Mouse (Mus musculus) liver, embryonic 12.5 days (tissue): ENCODE measurements around the gene Angptl2. TPM values are rescaled to one million over a fixed set of nuclear protein-coding genes. Genes with fewer than 3 reads are reported as not detected.
"Not testable (repeated sequence)": the region's sequence is repeated elsewhere in the genome, so short reads cannot be mapped to it uniquely, and the experiment has no call there.

Experiments
- ATAC-seq: fragments of 200-750 bp; cut with Nextera tagmentation; 2 replicates; pipeline ENCODE4 v1.8.0; 2017; ENCODE audit warnings: moderate number of reproducible peaks, mild to moderate bottlenecking, moderate library complexity
- H3K27ac ChIP-seq: fragments of 300-500 bp; sonication (generic); 2 replicates; pipeline ENCODE4 v1.5.1; 2016; ENCODE audit warnings: mild to moderate bottlenecking
- H3K27me3 ChIP-seq: fragments of 300-500 bp; sonication (generic); replicated peaks from 2 replicates; pipeline ENCODE4 v1.6.1; 2016; ENCODE audit warnings: mild to moderate bottlenecking, moderate library complexity
- H3K36me3 ChIP-seq: fragments of 300-500 bp; sonication (generic); 2 replicates; pipeline ENCODE4 v1.6.1; 2016; ENCODE audit warnings: mild to moderate bottlenecking, moderate library complexity
- H3K4me1 ChIP-seq: fragments of 300-500 bp; sonication (generic); 2 replicates; pipeline ENCODE4 v1.6.1; 2016
- H3K4me2 ChIP-seq: fragments of 300-500 bp; sonication (generic); 2 replicates; pipeline ENCODE4 v1.6.1; 2016; ENCODE audit warnings: mild to moderate bottlenecking, moderate library complexity
- H3K4me3 ChIP-seq: fragments of 300-500 bp; sonication (generic); 2 replicates; pipeline ENCODE4 v1.5.1; 2016; ENCODE audit warnings: mild to moderate bottlenecking, moderate library complexity
- H3K9ac ChIP-seq: fragments of 300-500 bp; sonication (generic); 2 replicates; pipeline ENCODE4 v1.6.1; 2016; ENCODE audit warnings: mild to moderate bottlenecking, moderate library complexity
- H3K9me3 ChIP-seq: fragments of 300-500 bp; sonication (generic); replicated peaks from 2 replicates; pipeline ENCODE4 v1.6.1; 2016; ENCODE audit warnings: mild to moderate bottlenecking, moderate library complexity
- WGBS: fragments of 180-500 bp; shearing (Covaris S2); methylation state at CpG from one replicate; pipeline ENCODE4 v1.1.7; 2016; ENCODE audit not compliant: insufficient replicate concordance; 5-methylcytosine and 5-hydroxymethylcytosine counted together
- polyA plus RNA-seq: library from polyadenylated mRNA; unstranded; fragments of >200 nt; fragmentation: Nextera tagmentation; extraction: Ambion mirVana; gene quantifications from 2 replicates; pipeline ENCODE4 v1.2.1, GENCODE M21; 2016

Angptl2 gene
- polyA plus RNA-seq, 1 experiment from 2014 or later: 5.2 TPM

GRCm38 (mm10) chr2:33204980-33205379 is 10.9 kb upstream of the Angptl2 start:
- peaks cover 17% of the 10 kb centered on the region for H3K4me1 ChIP-seq
- 49% methylated on average over 5 of the region's 5 CpGs for WGBS
- H3K27ac ChIP-seq: no peak overlapping the region
- ATAC-seq: no peak
- no peaks in the 10 kb centered on the region for H3K36me3 ChIP-seq
- no peaks in the 10 kb centered on the region for H3K9me3 ChIP-seq
- H3K27me3 ChIP-seq: no peaks in the 10 kb centered on the region
- no peak overlapping the region for H3K4me3 ChIP-seq
- H3K4me2 ChIP-seq: no peak overlapping the region
- no peak overlapping the region for H3K9ac ChIP-seq

GRCm38 (mm10) chr2:33205939-33206525 is 9.8 kb upstream of the Angptl2 start:
- Histone ChIP-seq H3K4me2 (no peak overlapping the region), H3K9me3 (no peaks in the 10 kb centered on the region), H3K9ac (no peak overlapping the region), H3K4me3 (no peak overlapping the region), H3K4me1 (peaks cover 14% of the 10 kb centered on the region), H3K27me3 (no peaks in the 10 kb centered on the region), H3K27ac (no peak overlapping the region), H3K36me3 (no peaks in the 10 kb centered on the region)
- ATAC-seq: no peak
- WGBS: 63% methylated on average over 14 of the region's 14 CpGs

DNA sequence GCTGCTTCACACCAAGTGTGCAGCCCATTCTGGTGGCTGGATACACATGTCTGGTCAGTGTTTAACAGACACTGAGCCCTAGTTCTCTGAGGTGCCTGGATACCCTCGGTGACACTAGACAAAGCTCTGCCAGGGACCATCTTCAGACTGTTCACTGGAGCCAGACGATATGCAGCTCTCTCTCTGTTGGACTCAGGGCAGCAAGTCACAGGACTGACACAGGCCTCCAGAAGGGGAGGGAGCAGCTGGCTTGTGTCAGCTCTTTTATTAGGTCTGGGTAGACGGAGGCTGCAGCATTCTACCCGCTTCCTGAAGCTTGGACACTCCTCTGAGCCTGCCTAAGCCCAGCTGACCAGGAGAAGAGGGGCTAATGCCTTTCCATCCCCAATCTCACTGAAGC is 8.8 kb upstream of the Angptl2 start:
- ATAC-seq: no peak
- Histone ChIP-seq H3K4me2 (no peak overlapping the region), H3K9me3 (no peaks in the 10 kb centered on the region), H3K4me3 (no peak overlapping the region), H3K9ac (no peak overlapping the region), H3K36me3 (no peaks in the 10 kb centered on the region), H3K4me1 (peaks cover 11% of the 10 kb centered on the region; the same call in 1 of the 2 replicates), H3K27ac (no peak overlapping the region), H3K27me3 (no peaks in the 10 kb centered on the region)
- WGBS: 49% methylated on average over 4 of the region's 4 CpGs

DNA sequence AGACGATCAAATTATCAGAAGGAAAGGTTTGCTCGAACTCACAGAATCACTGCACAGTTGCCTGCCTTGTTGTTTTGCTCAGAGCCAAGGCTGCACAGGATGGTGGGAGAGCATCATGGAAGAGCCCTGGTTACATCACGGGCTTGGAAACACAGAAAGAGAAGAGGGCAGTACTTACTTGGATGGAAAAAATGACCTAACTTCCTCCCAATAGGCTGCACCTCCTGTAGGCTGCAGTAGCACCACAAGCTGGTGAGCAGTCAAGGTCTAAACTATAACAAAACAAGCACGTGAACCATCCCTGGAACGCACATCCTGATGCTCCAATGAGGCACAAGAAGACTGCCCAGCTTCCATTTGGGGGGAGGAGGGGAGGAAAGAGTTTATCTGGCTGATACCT is 7.7 kb upstream of the Angptl2 start:
- Histone ChIP-seq H3K9ac (no peak overlapping the region), H3K4me2 (no peak overlapping the region), H3K36me3 (no peaks in the 10 kb centered on the region), H3K9me3 (no peaks in the 10 kb centered on the region), H3K27me3 (no peaks in the 10 kb centered on the region), H3K4me1 (peaks cover 9% of the 10 kb centered on the region; the same call in 1 of the 2 replicates), H3K27ac (no peak overlapping the region), H3K4me3 (no peak overlapping the region)
- ATAC-seq: no peak
- 59% methylated on average over 5 of the region's 5 CpGs for WGBS

GRCm38 (mm10) chr2:33210841-33211240 is 5.0 kb upstream of the Angptl2 start:
- Histone ChIP-seq H3K36me3 (no peaks in the 10 kb centered on the region), H3K27me3 (no peaks in the 10 kb centered on the region), H3K4me1 (peaks cover 15% of the 10 kb centered on the region), H3K9me3 (no peaks in the 10 kb centered on the region), H3K27ac (no peak overlapping the region), H3K9ac (no peak overlapping the region), H3K4me3 (no peak overlapping the region), H3K4me2 (no peak overlapping the region)
- 68% methylated on average over 2 of the region's 2 CpGs for WGBS
- ATAC-seq: peak; percentile 58

DNA sequence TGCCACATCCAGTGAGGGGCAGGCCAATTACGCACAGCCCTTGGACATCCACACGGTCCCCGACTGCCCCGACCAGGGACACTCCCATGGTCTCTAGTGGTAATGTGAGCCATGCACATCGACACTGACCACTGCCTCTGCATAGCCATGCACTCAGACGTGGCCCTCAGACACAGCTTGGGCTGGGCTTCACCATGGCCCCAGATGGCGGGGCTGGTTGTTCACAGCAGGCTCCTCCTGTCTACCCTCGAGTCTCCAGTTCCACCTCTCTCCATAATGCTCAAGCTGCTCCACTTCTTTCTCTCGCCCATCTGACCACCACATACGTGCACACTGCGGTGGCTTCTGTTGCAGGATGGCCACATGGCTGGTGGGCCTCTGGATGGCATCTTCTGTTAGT is 4.6 kb upstream of the Angptl2 start:
- H3K9me3 ChIP-seq, H3K4me3 ChIP-seq, H3K27ac ChIP-seq, H3K4me2 ChIP-seq, H3K36me3 ChIP-seq, H3K27me3 ChIP-seq, H3K9ac ChIP-seq: not testable (repeated sequence)
- WGBS: 71% methylated on average over 11 of the region's 11 CpGs
- peaks cover 19% of the 10 kb centered on the region for H3K4me1 ChIP-seq
- ATAC-seq: peak; percentile 15; the same call in 1 of the 2 replicates

DNA sequence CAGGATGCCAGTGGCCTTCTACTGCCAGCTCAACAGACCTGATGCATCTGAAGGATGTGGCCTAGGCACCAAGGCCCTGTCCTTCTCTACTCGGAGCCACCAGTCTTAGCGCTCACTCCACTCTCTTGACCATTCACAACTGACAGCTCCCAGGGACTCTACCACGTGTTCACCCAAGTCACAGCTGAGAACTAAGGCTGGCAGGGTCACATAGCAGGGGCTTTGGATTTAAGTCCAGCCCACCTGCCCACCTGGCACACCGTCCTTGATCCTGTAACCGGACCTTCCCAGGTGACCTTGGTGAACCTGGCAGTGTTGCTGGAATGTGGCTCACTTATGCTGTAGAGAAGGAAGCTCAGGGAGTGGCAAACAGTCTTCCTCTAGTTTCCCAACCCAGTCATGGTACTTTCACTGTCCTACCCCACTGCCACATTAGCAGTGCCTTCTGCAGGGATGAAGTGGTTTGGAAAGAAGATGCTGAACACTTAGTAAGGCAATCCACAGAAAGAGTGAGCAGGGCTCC is 631 bp upstream of the Angptl2 start:
- Histone ChIP-seq H3K27ac (no peak overlapping the region), H3K9ac (no peak overlapping the region), H3K36me3 (no peaks in the 10 kb centered on the region), H3K9me3 (no peaks in the 10 kb centered on the region), H3K4me1 (peaks cover 32% of the 10 kb centered on the region), H3K4me2 (peak overlapping the region; percentile 62), H3K27me3 (no peaks in the 10 kb centered on the region; the same call in 1 of the 2 replicates), H3K4me3 (peak overlapping the region; percentile 42; the same call in 1 of the 2 replicates)
- ATAC-seq: no peak
- WGBS: 66% methylated on average over 5 of the region's 5 CpGs

- Histone ChIP-seq H3K4me1 (peaks cover 27% of the 10 kb centered on the region), H3K4me3 (peak overlapping the region; percentile 42), H3K36me3 (no peaks in the 10 kb centered on the region), H3K9ac (peak overlapping the region; percentile 37; the same call in 1 of the 2 replicates), H3K27me3 (no peaks in the 10 kb centered on the region; the same call in 1 of the 2 replicates), H3K27ac (0 out of 2 replicates have a peak overlapping the region, but pooled peaks have one; percentile 49), H3K9me3 (no peaks in the 10 kb centered on the region), H3K4me2 (peak overlapping the region; percentile 62)
- WGBS: 41% methylated on average over 18 of the region's 18 CpGs
- no peak for ATAC-seq
Observed at GRCm38 (mm10) chr2:33216645-33217424, 966 bp downstream of the Angptl2 start.

DNA sequence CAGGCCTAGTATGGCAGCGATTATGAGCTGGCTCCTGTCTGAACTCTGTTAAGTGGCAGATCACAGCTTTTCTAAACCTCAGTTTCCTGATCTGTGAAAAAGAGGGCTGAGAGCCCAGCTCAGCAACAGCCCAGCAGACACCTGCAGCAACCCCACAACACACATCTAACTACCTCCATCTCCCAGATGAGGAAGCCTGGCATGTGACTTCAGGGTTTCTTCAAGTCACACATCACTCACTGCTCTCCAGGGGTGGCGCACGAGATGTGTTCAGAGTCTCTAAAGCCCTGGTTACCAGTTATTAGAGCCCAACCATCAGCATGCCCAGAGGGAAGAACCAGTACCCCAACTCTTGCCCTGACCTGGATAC is 1.5 kb downstream of the Angptl2 start:
- Histone ChIP-seq H3K36me3 (no peaks in the 10 kb centered on the region), H3K9me3 (no peaks in the 10 kb centered on the region), H3K4me1 (peaks cover 27% of the 10 kb centered on the region), H3K9ac (no peak overlapping the region), H3K27ac (no peak overlapping the region), H3K4me3 (no peak overlapping the region), H3K27me3 (no peaks in the 10 kb centered on the region; the same call in 1 of the 2 replicates), H3K4me2 (peak overlapping the region; percentile 62)
- no peak for ATAC-seq
- WGBS: 44% methylated on average over 3 of the region's 3 CpGs

DNA sequence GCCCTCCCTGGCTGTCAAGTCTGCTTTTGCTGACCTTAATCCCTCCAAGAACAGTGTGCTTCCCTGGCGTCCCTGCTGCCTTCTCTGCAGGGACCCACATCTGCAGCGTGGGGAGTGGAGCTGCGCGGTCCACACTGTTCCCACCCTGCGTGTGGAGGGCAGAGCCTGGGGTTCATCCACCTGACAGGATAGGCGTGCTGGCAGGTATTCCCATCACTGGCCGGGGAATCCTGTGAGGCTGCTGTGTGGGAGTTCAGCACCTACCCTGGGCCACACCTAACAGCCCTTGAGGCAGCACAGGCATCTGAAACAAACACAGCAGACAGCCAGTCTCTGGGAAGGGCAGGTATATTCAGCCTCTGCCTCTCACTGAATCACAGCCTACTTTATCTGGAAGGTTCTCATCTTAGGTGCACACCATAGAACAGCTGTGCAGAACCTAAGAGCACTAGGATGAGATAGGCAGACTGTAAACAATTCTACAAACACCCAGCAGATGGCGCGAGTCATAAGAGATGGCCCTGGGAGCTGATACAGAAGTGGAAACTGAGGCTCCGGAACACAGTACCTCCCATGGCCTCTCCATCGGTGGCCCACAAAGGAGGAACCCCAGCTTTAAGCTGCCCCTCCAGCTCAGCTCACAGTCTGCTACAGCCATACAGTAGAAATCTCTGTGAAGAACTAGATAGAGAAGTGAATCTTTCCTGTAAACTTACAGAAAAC is 3.2 kb downstream of the Angptl2 start:
- no peak for ATAC-seq
- no peak overlapping the region for H3K9ac ChIP-seq
- peaks cover 27% of the 10 kb centered on the region for H3K4me1 ChIP-seq
- no peak overlapping the region for H3K4me2 ChIP-seq
- H3K36me3 ChIP-seq: no peaks in the 10 kb centered on the region
- WGBS: 56% methylated on average over 11 of the region's 11 CpGs
- H3K9me3 ChIP-seq: no peaks in the 10 kb centered on the region
- H3K27me3 ChIP-seq: no peaks in the 10 kb centered on the region; the same call in 1 of the 2 replicates
- H3K4me3 ChIP-seq: no peak overlapping the region
- H3K27ac ChIP-seq: no peak overlapping the region

DNA sequence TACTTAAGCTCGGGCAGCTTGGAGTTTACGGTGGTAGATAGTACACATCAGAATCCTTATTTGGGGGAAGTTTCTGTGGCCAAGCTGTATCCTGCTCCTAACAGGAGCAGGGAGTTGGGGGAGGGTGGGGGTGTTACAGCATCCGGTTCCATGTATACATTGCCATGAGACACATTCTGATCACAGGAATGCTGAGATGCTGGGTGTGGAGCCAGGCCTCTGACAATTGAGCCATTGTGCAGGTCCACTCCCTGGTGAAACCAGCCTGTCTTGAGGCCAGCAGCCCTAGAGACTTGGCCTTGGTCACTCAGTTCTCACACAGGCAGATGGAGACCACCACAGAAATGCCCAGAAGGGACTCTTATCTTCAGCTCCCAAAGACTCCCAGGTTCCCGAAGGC is 3.8 kb downstream of the Angptl2 start:
- H3K27ac ChIP-seq: no peak overlapping the region
- no peaks in the 10 kb centered on the region for H3K9me3 ChIP-seq
- H3K4me1 ChIP-seq: peaks cover 27% of the 10 kb centered on the region
- no peak overlapping the region for H3K4me2 ChIP-seq
- no peak overlapping the region for H3K4me3 ChIP-seq
- H3K36me3 ChIP-seq: no peaks in the 10 kb centered on the region
- WGBS: 75% methylated on average over 4 of the region's 4 CpGs
- ATAC-seq: no peak
- no peak overlapping the region for H3K9ac ChIP-seq
- H3K27me3 ChIP-seq: no peaks in the 10 kb centered on the region; the same call in 1 of the 2 replicates

- Histone ChIP-seq H3K9me3 (no peaks in the 10 kb centered on the region), H3K4me1 (peaks cover 24% of the 10 kb centered on the region)
- no peak for ATAC-seq
Observed at GRCm38 (mm10) chr2:33220246-33220645, 4.4 kb downstream of the Angptl2 start.

More at GRCm38 (mm10) chr2:33220246-33220645, 4.4 kb downstream of the Angptl2 start:
- WGBS: 79% methylated on average over 6 of the region's 6 CpGs
- Histone ChIP-seq H3K27ac (no peak overlapping the region), H3K36me3 (no peaks in the 10 kb centered on the region), H3K4me2 (no peak overlapping the region), H3K9ac (no peak overlapping the region), H3K27me3 (no peaks in the 10 kb centered on the region; the same call in 1 of the 2 replicates), H3K4me3 (no peak overlapping the region)
